Mouse (Mus musculus): Measurements from ENCODE around the gene Immp2l. TPM values are rescaled to one million over a fixed set of nuclear protein-coding genes. Genes with fewer than 3 reads are reported as not detected.
"Not testable (repeated sequence)": the region's sequence is repeated elsewhere in the genome, so short reads cannot be mapped to it uniquely, and the experiment has no call there.

Gene Immp2l
- total RNA-seq, 2 experiments from 2014 or later: 8.5 to 10.9 TPM

- no peak for DNase-seq (ENCODE audit: low spot score in 2 of 2)
Measured at GRCm38 (mm10) chr12:41647675-41648074, 623.8 kb downstream of the Immp2l start.

GRCm38 (mm10) chr12:41649826-41650541 lies 626.1 kb downstream of the Immp2l start:
- DNase-seq (ENCODE audit: low spot score in 2 of 2): no peak

DNA sequence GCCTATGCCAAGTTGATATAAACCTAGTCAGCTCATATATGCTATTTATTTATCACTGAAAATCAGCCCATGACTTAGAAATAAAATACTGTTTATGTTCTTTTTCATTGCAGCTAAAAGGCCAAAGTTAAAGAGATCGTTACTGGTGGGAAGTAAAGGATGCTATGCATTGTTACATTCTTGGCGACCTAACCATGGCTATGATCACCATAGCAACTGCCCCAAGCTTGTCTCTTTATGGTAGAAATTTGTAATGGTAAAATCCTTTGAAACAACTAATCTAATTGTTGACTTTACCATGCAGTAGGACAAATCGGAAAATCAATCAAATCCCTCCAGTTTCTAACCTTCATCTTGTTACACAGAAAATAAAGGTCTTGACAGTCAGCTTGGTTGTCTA lies 644.4 kb downstream of the Immp2l start:
- DNase-seq (ENCODE audit: low spot score in 2 of 2): no peak

DNA sequence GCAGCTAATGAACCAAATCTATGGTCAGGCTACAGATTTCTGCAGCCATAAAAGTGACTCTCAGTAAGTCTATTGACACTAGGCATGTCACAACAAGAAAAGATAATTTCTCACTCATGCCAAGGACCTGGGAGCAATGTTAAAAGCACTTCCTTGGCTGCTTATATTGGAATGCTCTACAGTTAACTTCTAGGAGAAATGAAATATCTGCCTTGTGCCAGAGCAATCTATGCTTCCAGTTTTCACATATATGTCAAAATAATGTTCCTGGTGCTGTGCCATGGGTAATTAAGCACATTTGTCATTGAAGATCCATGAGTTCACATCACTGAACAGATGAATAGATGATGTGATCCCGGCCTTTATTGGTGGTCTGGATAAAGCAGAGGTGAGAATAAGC lies 645.6 kb downstream of the Immp2l start:
- DNase-seq (ENCODE audit: low spot score in 2 of 2): no peak

- peak in 1 of 2 experiments; percentile 8 for DNase-seq (ENCODE audit: low spot score in 2 of 2)
Measured at GRCm38 (mm10) chr12:41674861-41675260, 651.0 kb downstream of the Immp2l start.

DNA sequence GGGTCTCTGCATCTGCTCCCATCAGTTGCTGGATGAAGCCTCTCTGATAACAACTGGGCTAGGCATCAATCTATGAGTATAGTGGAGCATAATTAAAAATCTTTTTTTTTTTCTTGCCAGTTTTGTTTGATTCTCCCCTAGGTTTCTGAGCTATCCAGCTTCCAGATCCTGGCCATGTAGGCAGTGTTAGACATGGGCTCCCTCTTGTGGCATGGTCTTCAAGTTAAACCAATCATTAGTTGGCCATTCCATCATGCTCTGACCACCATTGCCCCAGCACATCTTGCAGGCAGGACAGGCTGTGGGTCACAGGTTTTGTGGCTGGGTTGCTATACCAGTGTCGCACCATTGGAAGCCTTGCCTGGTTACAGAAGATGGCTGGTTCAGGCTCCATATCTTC lies 656.3 kb downstream of the Immp2l start:
- DNase-seq (ENCODE audit: low spot score in 2 of 2): peak; percentile 17 to 34

- no peak for DNase-seq (ENCODE audit: low spot score in 2 of 2)
Measured at GRCm38 (mm10) chr12:41682141-41682540, 658.3 kb downstream of the Immp2l start.

DNA sequence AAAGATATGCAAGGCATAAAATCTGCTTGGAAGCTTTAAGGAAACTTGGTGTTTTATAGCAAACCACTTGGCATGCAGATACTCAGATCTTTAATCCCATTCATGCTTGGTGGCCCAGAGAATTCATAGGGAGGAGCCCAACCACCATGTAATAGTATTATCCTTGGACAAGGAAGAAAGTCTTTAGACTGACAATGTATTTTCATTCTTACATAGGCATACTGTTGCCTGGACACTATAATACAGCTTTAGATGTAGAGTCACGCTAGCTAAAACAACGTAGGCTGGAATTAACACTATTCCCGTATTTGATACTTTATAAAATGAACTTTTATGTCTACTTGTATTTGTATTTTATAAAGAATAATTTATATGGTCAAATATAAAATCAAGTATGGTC lies 665.9 kb downstream of the Immp2l start:
- DNase-seq (ENCODE audit: low spot score in 2 of 2): no peak

DNA sequence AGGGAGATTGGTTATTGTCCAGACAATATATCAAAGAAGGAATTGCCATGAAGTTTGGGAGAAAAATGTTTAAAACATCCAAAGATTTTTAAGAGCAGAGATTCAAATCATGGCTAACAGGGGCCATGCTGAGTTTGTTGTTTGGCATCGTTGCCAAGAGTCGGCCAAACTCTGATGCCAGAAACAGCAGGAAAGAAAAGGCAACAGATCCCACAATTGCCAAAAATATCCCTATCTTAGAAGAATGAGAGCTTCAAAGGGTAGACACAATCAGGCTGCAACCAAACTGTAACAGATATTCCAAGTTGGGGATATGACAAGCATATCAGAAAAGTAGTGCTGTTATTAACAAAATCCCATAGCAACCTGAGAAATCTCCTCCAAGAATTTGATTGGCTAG lies 686.7 kb downstream of the Immp2l start:
- no peak for DNase-seq (ENCODE audit: low spot score in 2 of 2)

DNA sequence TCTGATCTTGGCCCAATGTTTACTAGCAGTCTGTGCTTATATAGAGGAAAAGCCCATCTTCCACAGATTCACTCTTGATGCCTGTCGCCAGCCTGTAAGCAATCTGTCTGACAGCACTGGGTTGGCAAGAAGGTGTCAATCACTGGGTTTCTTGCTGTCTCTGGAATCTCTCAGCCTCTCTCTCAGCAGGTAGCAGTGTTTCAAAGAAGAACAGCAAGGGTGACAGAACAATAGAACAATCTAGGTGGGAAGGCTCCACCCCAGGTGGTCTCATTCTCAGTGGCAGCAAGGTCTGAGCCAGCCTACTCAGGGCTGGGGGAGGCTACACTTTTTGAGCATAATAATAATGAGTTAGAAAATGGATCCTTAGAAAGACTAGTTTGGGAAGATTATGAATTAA lies 693.1 kb downstream of the Immp2l start:
- no peak for DNase-seq (ENCODE audit: low spot score in 2 of 2)

GRCm38 (mm10) chr12:41724585-41724984 lies 700.7 kb downstream of the Immp2l start:
- DNase-seq (ENCODE audit: low spot score in 2 of 2): no peak

- DNase-seq (ENCODE audit: low spot score in 2 of 2): no peak
Measured at GRCm38 (mm10) chr12:41726720-41727119, 702.8 kb downstream of the Immp2l start.

- no peak for DNase-seq (ENCODE audit: low spot score in 2 of 2)
Measured at GRCm38 (mm10) chr12:41727221-41727620, 703.3 kb downstream of the Immp2l start.

- DNase-seq (ENCODE audit: low spot score in 2 of 2): no peak
Measured at GRCm38 (mm10) chr12:41727764-41728338, 704.0 kb downstream of the Immp2l start.

GRCm38 (mm10) chr12:41728467-41728866 lies 704.6 kb downstream of the Immp2l start:
- no peak for DNase-seq (ENCODE audit: low spot score in 2 of 2)

GRCm38 (mm10) chr12:41729780-41730179 lies 705.9 kb downstream of the Immp2l start:
- no peak for DNase-seq (ENCODE audit: low spot score in 2 of 2)

- no peak for DNase-seq (ENCODE audit: low spot score in 2 of 2)
Measured at GRCm38 (mm10) chr12:41733168-41733567, 709.3 kb downstream of the Immp2l start.

DNA sequence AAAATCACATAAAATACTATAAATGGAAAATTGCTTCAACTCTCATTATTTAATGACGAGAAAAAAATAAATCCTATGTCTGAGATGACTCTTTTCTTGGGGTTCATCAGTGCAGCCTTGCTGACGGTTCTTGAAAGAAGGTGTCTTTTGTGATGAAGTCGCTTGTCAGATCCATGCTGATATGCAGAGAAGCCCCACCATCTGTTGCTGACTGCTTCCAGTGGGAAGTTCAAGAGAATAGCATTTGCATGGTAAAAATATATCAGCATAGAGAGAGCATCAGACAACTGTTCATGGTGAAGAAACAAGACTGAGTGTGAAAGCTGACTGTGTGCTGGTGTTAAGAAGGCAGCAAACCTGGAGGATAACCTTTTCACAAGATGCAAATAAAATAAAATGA lies 719.0 kb downstream of the Immp2l start:
- no peak for DNase-seq (ENCODE audit: low spot score in 2 of 2)

DNA sequence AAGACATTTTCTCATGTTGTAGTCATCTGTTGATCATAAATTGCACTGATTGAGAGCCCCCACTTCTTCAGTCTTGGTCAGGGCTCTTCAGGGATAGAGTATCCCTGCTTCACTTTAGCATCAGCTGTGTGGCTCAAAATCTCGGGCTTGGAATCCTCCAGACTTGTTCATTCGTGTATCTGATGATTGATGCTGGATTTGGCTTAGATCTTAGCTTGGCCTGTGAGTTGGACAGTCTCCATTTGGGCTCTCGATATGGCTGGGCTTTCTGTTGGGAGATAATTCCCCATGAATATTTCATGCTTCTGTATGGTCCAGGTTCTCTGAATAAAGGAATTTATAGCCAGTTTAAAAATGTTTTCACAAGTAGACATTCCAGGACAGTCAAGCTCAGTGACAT lies 739.5 kb downstream of the Immp2l start:
- no peak for DNase-seq (ENCODE audit: low spot score in 2 of 2)

DNA sequence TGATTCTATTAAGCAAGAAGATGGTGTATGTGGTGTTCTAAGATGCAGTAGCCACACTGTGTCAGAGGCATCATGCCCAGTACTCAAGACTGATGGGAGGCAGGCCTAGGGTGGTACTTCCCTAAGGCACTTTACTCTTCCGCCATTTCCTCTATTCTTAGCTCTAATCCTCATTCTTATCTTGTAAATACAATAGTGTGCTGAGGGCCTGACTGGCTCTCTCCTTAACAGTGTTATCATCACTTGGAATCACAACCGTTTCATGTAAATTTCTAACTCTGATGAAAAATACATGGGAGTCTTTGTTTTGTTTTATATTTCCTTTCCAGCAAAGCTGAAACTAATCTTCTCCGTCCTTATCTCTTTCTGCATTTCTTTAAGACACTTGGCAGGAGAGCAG lies 750.1 kb downstream of the Immp2l start:
- no peak for DNase-seq (ENCODE audit: low spot score in 2 of 2)

GRCm38 (mm10) chr12:41774623-41775323 lies 750.9 kb downstream of the Immp2l start:
- no peak for DNase-seq (ENCODE audit: low spot score in 2 of 2)

- not testable (repeated sequence) for DNase-seq (ENCODE audit: low spot score in 2 of 2)
Measured at GRCm38 (mm10) chr12:41777762-41778161, 753.9 kb downstream of the Immp2l start.
